Mouse (Mus musculus) E14TG2a.4 (cell line): ENCODE results near the gene Ooep.
"Not testable (repeated sequence)": the region's sequence is repeated elsewhere in the genome, so short reads cannot be mapped to it uniquely, and the experiment has no call there.

Source experiments
- CTCF ChIP-seq: conservative IDR thresholded peaks from 2 replicates; pipeline ENCODE4 v1.5.1; 2014; ENCODE audit warnings: low read length
- NANOG ChIP-seq: IDR thresholded peaks from 2 replicates; pipeline ENCODE4 v1.6.1; 2014; ENCODE audit warnings: borderline replicate concordance, low read length, mixed read lengths

GRCm38 (mm10) chr9:78345235-78345634 is 33.3 kb downstream of the Ooep start:
- not testable (repeated sequence) for TF ChIP-seq CTCF, NANOG
